Mouse (Mus musculus): ENCODE measurements around the gene Vash1. TPM values are rescaled to one million over a fixed set of nuclear protein-coding genes. Genes with fewer than 3 reads are reported as not detected.

The Vash1 gene
- polyA plus RNA-seq, 1 experiment from 2014 or later, result 10.7 TPM

DNA sequence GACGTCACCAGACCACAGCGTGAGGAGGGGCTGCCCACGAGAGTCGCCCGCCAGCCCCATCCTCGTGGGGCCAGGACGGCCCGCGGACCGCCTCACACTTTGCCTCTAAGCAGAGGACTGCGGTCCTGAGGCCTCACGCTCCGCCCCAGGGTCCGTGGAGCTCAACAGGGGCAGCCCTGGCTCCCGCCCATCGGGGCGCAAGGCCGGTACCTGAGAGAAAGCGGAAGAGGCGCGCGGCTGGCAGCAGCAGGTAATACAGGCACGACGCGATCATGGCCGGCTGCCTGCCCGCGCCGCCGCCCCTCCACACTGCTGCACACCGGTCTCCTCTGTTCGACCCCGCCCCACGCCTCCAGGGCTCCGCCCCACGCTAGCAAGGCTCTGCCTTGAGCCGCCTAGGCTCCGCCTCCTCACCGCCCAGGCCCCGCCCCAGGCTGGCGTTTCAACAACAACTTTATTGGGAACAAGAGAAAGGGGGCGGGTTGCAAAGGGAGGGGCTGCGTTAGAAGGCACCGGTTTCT is 47.7 kb downstream of the Vash1 start, which contains the start of gene Angel1:
TSS of gene Angel1 (minus strand) at position 341 of the 521 bp plus-strand sequence.
- Histone ChIP-seq H3K36me3 (no peaks in the 10 kb centered on the region), H3K9ac (peak within 1 kb of the TSS; percentile 69), H3K27me3 (no peaks in the 10 kb centered on the region), H3K9me3 (replicated peaks) (no peaks in the 10 kb centered on the region), H3K4me1 (peaks cover 7% of the 10 kb centered on the region; the same call in 1 of the 2 replicates), H3K27ac (peak within 1 kb of the TSS; percentile 57; the same call in 1 of the 2 replicates), H3K4me3 (replicated peaks) (peak within 1 kb of the TSS; percentile 76), H3K4me2 (peak within 1 kb of the TSS; percentile 98)
- peak; percentile 99 for ATAC-seq (replicated peaks; ENCODE audit: low FRiP score)
- WGBS, result under 1% methylated on average over 42 of the region's 44 CpGs

DNA sequence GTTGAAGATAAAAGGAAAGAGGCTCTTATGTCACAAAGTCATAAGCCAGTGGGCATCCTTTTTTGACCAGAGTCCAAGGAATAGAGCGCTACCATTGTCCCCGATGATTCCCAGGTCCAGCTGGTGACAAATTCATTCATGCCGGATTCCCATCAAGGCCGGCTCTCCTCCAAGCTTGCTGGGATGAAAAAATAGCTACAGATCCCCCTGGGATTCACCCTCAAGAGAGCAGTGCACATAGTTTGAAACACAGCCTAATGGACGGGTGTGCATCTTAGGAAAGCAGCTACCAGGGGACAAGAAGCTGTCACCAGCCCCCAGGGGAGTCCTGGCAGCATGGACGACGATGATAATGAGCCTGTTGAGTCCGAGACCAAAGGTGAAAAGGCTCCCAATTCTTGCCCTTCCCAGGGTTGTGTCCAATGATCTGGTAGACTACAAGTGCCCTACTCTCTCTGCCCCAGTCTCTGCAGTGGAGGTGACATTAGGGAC is 55.9 kb downstream of the Vash1 start, which contains the start of gene Lrrc74a:
TSS of gene Lrrc74a (plus strand) at position 51 of the 492 bp plus-strand sequence.
- ATAC-seq (replicated peaks; ENCODE audit: low FRiP score), result no peak
- H3K27ac ChIP-seq, result no peak within 1 kb of the TSS
- H3K9ac ChIP-seq, result no peak within 1 kb of the TSS
- whole genome bisulfite sequencing, result 83% methylated on average over 8 of the region's 8 CpGs
- H3K4me2 ChIP-seq, result no peak within 1 kb of the TSS
- H3K36me3 ChIP-seq, result no peaks in the 10 kb centered on the region
- H3K27me3 ChIP-seq, result no peaks in the 10 kb centered on the region
- H3K4me1 ChIP-seq, result no peaks in the 10 kb centered on the region
- no peak within 1 kb of the TSS for H3K4me3 ChIP-seq (replicated peaks)
- no peaks in the 10 kb centered on the region for H3K9me3 ChIP-seq (replicated peaks)

Other genes starting within 250 kb of the Vash1 start
- 8.5 and 10.2 TPM in 2 replicates for gene Angel1, start 47.8 kb downstream of the Vash1 start, polyA plus RNA-seq (2015; fragmentation: Nextera tagmentation; extraction: Ambion mirVana)
- gene Lrrc74a, start 55.7 kb downstream of the Vash1 start, polyA plus RNA-seq (2015; fragmentation: Nextera tagmentation; extraction: Ambion mirVana), result not detected in 2 replicates
- 40.7 and 43.9 TPM in 2 replicates for gene Irf2bpl, start 206.1 kb downstream of the Vash1 start, polyA plus RNA-seq (2015; fragmentation: Nextera tagmentation; extraction: Ambion mirVana)

Data from kidney, embryonic 15.5 days (tissue).